Mouse (Mus musculus) CH12.LX (cell line): Measurements from ENCODE around the gene Ggcx. TPM values are rescaled to one million over a fixed set of nuclear protein-coding genes. Genes with fewer than 3 reads are reported as not detected.
"Not testable (repeated sequence)": the region's sequence is repeated elsewhere in the genome, so short reads cannot be mapped to it uniquely, and the experiment has no call there.

Source experiments
- DNase-seq: peaks from one replicate; pipeline ENCODE4 v3.0.0-alpha.2; 2013; ENCODE audit errors: extremely low read depth
- H3K27ac ChIP-seq: 2 replicates; pipeline ENCODE4 v1.5.1; 2012; ENCODE audit warnings: low read depth, mild to moderate bottlenecking, control low read depth, moderate library complexity; ENCODE audit not compliant: insufficient read depth
- H3K27me3 ChIP-seq: replicated peaks from 2 replicates; pipeline ENCODE3; 2012; ENCODE audit warnings: inconsistent platforms
- H3K36me3 ChIP-seq, 2 experiments: replicated peaks in 1 of 2; 2 replicates each; pipeline versions ENCODE3 to v1.6.1; 2012; ENCODE audit warnings: inconsistent platforms in 1 of 2, low read length in 1 of 2, mild to moderate bottlenecking in 1 of 2, mixed read lengths in 1 of 2, moderate library complexity in 1 of 2; ENCODE audit not compliant: control insufficient read depth in 1 of 2, insufficient read depth in 1 of 2
- H3K4me1 ChIP-seq, 2 experiments: 2 replicates each; pipeline ENCODE4 v1.6.1; 2012; ENCODE audit warnings: inconsistent platforms in 1 of 2, moderate library complexity in 1 of 2; ENCODE audit not compliant: insufficient read depth in 2 of 2, control insufficient read depth in 1 of 2
- H3K4me2 ChIP-seq: 2 replicates; pipeline ENCODE4 v1.6.1; 2012; ENCODE audit warnings: low read depth, mild to moderate bottlenecking, control low read depth; ENCODE audit not compliant: poor library complexity, insufficient read depth, severe bottlenecking
- H3K4me3 ChIP-seq, 3 experiments: fragments of 150-350 bp in 1 of 3; sonication (generic) in 1 of 3; replicated peaks in 1 of 3; 2 replicates each; pipeline versions ENCODE3 to v1.5.1; 2011 to 2012; ENCODE audit warnings: low read depth in 2 of 3, low read length in 2 of 3, mild to moderate bottlenecking in 2 of 3, moderate library complexity in 2 of 3, control low read depth in 1 of 3, improper control_type of control experiment in 1 of 3, inconsistent platforms in 1 of 3, mixed read lengths in 1 of 3; ENCODE audit not compliant: poor library complexity in 1 of 3
- H3K79me2 ChIP-seq: replicated peaks from 2 replicates; pipeline ENCODE4 v1.6.1; 2012; ENCODE audit warnings: mild to moderate bottlenecking, moderate library complexity; ENCODE audit not compliant: control insufficient read depth, poor library complexity, insufficient read depth, severe bottlenecking; ENCODE audit errors: extremely low read depth
- H3K9ac ChIP-seq: 2 replicates; pipeline ENCODE4 v1.6.1; 2012; ENCODE audit warnings: low read depth, mild to moderate bottlenecking, control low read depth, moderate library complexity; ENCODE audit not compliant: insufficient read depth
- H3K9me3 ChIP-seq: replicated peaks from 2 replicates; pipeline ENCODE3; 2012; ENCODE audit warnings: low read length, inconsistent platforms, mixed read lengths
- BHLHE40 ChIP-seq: IDR thresholded peaks from 2 replicates; pipeline ENCODE4 v1.6.1; 2011; ENCODE audit warnings: mild to moderate bottlenecking, low read depth, low read length, improper control_type of control experiment
- CHD2 ChIP-seq: IDR thresholded peaks from 2 replicates; pipeline ENCODE4 v1.6.1; 2011; ENCODE audit warnings: low read length, improper control_type of control experiment
- ELF1 ChIP-seq: IDR thresholded peaks from 2 replicates; pipeline ENCODE4 v1.6.1; 2014; ENCODE audit warnings: low read depth, mild to moderate bottlenecking, inconsistent platforms, low read length, improper control_type of control experiment
- EP300 ChIP-seq: IDR thresholded peaks from 2 replicates; pipeline ENCODE4 v1.6.1; 2011; ENCODE audit warnings: low read length, improper control_type of control experiment
- ETS1 ChIP-seq: conservative IDR thresholded peaks from 2 replicates; pipeline ENCODE4 v1.6.1; 2012; ENCODE audit warnings: low read depth, mild to moderate bottlenecking, inconsistent platforms, low read length, improper control_type of control experiment, moderate library complexity
- HCFC1 ChIP-seq: IDR thresholded peaks from 2 replicates; pipeline ENCODE4 v1.6.1; 2012; ENCODE audit warnings: low read depth, mild to moderate bottlenecking, inconsistent platforms, low read length, improper control_type of control experiment
- IRF4 ChIP-seq: IDR thresholded peaks from 2 replicates; pipeline ENCODE4 v1.6.1; 2014; ENCODE audit warnings: low read depth, mild to moderate bottlenecking, inconsistent platforms, low read length, improper control_type of control experiment
- MEF2A ChIP-seq: IDR thresholded peaks from 2 replicates; pipeline ENCODE4 v1.6.1; 2014; ENCODE audit warnings: low read depth, mild to moderate bottlenecking, inconsistent platforms, low read length, improper control_type of control experiment, borderline replicate concordance
- POLR2A ChIP-seq: IDR thresholded peaks from 2 replicates; pipeline ENCODE4 v1.6.1; 2011; ENCODE audit warnings: low read depth, mild to moderate bottlenecking, improper control_type of control experiment, low read length
- RCOR1 ChIP-seq: conservative IDR thresholded peaks from 2 replicates; pipeline ENCODE4 v1.6.1; 2012; ENCODE audit warnings: low read depth, mild to moderate bottlenecking, inconsistent platforms, low read length, improper control_type of control experiment
- SMC3 ChIP-seq: IDR thresholded peaks from 2 replicates; pipeline ENCODE4 v1.6.1; 2011; ENCODE audit warnings: low read depth, low read length, improper control_type of control experiment
- TBP ChIP-seq: conservative IDR thresholded peaks from 2 replicates; pipeline ENCODE4 v1.6.1; 2011; ENCODE audit warnings: low read depth, low read length, improper control_type of control experiment
- TCF12 ChIP-seq: IDR thresholded peaks from 2 replicates; pipeline ENCODE4 v1.6.1; 2014; ENCODE audit warnings: low read depth, mild to moderate bottlenecking, inconsistent platforms, low read length, improper control_type of control experiment
- USF1 ChIP-seq: IDR thresholded peaks from 2 replicates; pipeline ENCODE4 v1.6.1; 2014; ENCODE audit warnings: low read depth, mild to moderate bottlenecking, inconsistent platforms, low read length, improper control_type of control experiment
- ZNF384 ChIP-seq: IDR thresholded peaks from 2 replicates; pipeline ENCODE4 v1.6.1; 2012; ENCODE audit warnings: low read depth, low read length, improper control_type of control experiment, inconsistent platforms
- dilution Hi-C: fragments of 300-500 bp; cut with MboI; formaldehyde crosslinking; loops from 2 replicates; pipeline ENCODE4 v1.14.3; 2020; ENCODE audit warnings: low sequenced_read_pairs; ENCODE audit not compliant: extremely low pct_unique_long_range_greater_than_20kb, extremely low pct_ligation_motif_present
- in situ Hi-C: fragments of 300-500 bp; cut with MboI; formaldehyde crosslinking; loops from 3 replicates; pipeline ENCODE4 v1.14.3; 2019; ENCODE audit warnings: low sequenced_read_pairs, low pct_ligation_motif_present, low pct_unique_long_range_greater_than_20kb, mixed read lengths
- polyA plus RNA-seq: library from polyadenylated mRNA; unstranded; fragments of >175 nt; gene quantifications from 2 replicates; pipeline ENCODE4 v1.2.1, GENCODE M21; 2012; ENCODE audit warnings: low read depth; ENCODE audit not compliant: insufficient read length
- total RNA-seq, 2 experiments: library from RNA; depleted of rRNA; stranded (reverse); fragments of 300-350 nt in 1 of 2; fragments of >200 nt in 1 of 2; gene quantifications; 2 replicates each; pipeline ENCODE4 v1.2.3; 2012 to 2014

The Ggcx gene
- total and polyA plus RNA-seq, 3 experiments, result 5.2 to 7.8 (median 6.7) TPM

GRCm38 (mm10) chr6:72460036-72460801 lies 46.1 kb downstream of the Ggcx start:
- DNase-seq, result no peak
- Histone ChIP-seq H3K4me2 (0 out of 2 replicates have a peak overlapping the region, but pooled peaks have one; percentile 13), H3K9ac (no peak overlapping the region), H3K79me2 (no peaks in the 10 kb centered on the region), H3K4me1 (peaks cover 2 to 13% of the 10 kb centered on the region in 2 experiments; a peak in 3 of 4 replicates), H3K36me3 (no peaks in the 10 kb centered on the region), H3K27ac (no peak overlapping the region), H3K4me3 (no peak overlapping the region), H3K9me3 (no peaks in the 10 kb centered on the region), H3K27me3 (no peaks in the 10 kb centered on the region)
- dilution Hi-C loops, result no loop called here
- no peak for TF ChIP-seq SMC3
- no peak for TF ChIP-seq MEF2A
- no peak for TF ChIP-seq USF1
- TF ChIP-seq ELF1, result no peak
- TF ChIP-seq HCFC1, result no peak
- TF ChIP-seq BHLHE40, result no peak
- in situ Hi-C loops, result no loop called here

- H3K27me3 ChIP-seq, H3K27ac ChIP-seq, dilution Hi-C loops, DNase-seq, H3K9ac ChIP-seq, in situ Hi-C loops, H3K4me2 ChIP-seq, H3K4me3 ChIP-seq, H3K9me3 ChIP-seq, H3K79me2 ChIP-seq, H3K36me3 ChIP-seq: not testable (repeated sequence)
- H3K4me1 ChIP-seq, result peaks cover 2 to 27% of the 10 kb centered on the region in 2 experiments; a peak in 3 of 4 replicates
Observed at GRCm38 (mm10) chr6:72462550-72463257, 48.6 kb downstream of the Ggcx start.

DNA sequence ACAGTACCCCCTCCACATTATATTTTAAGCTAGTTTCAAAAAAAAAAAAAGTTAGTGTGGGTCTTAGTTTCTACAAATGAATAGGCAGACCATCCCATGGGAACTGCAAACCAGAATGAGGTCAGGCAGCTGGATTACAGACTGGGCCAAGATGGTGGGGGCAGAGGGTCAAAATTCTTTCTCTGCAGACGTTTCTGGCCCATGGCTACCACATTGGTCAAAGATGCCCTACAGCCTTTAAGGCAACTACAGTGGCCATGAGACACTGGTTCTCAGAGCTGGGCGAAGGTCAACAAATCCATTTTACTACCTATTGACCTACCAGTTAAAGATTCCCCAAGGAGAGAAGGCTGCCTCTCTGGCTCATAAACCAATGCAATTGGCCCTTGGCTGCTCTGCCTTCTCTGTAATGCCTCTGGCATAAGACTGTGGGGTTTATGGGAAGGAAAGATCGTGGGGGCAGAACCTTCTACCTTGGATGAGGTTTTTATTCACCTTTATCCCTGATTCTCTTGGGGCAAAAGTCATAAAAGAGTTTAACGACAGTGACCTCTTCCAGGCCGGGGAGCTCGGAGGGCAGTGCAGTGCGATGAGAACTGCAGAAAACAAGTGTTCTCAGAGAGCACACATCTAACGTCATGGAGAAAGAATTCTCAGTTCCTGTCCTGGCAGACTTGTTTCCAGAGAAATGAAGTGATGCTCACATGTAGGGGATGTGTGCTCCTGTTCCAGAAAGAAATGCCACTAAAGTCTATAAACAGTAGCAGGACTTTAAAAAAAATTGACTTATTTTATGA lies 51.5 kb downstream of the Ggcx start:
- H3K36me3 ChIP-seq, result no peaks in the 10 kb centered on the region
- in situ Hi-C loops, result no loop called here
- H3K4me1 ChIP-seq, result peaks cover 2 to 37% of the 10 kb centered on the region in 2 experiments; a peak in 3 of 4 replicates
- no peaks in the 10 kb centered on the region for H3K27me3 ChIP-seq
- DNase-seq, result peak; percentile 40
- no peaks in the 10 kb centered on the region for H3K9me3 ChIP-seq
- dilution Hi-C loops, result no loop called here
- no peak overlapping the region for H3K9ac ChIP-seq
- H3K27ac ChIP-seq, result no peak overlapping the region
- H3K79me2 ChIP-seq, result no peaks in the 10 kb centered on the region
- TF ChIP-seq POLR2A (no peak), IRF4 (peak; percentile 57; the same call in 1 of the 2 replicates), CHD2 (no peak), SMC3 (no peak), ZNF384 (peak; percentile 81), TBP (no peak), ETS1 (0 out of 2 replicates have a peak, but pooled peaks have one; percentile 22), RCOR1 (no peak), EP300 (peak; percentile 81), TCF12 (no peak), BHLHE40 (peak; percentile 40; the same call in 1 of the 2 replicates)
- H3K4me2 ChIP-seq, result no peak overlapping the region
- H3K4me3 ChIP-seq, result no peak overlapping the region
